ENCODE assay signal across 22 mouse cellular contexts in the genomic region with DNA sequence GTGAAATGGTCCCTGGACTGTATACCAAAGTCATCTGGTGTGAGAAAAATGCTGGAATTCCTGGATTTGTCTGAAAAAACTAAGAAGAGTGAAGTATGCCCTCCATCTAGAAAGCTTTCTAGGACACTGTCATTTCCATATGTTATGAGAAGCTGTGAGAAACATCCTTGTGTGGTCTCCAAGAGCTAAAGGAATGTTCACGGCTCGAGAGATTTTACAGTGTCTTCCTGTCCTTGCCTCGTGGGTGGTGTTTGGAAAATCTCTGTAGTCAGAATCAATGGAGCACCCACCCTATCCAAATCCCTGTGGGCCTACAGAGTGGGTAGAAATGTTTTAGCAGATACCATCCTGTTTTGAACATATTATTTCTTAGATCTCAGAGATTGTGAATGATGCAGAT.
"Had no signal": no experiment of that assay in that cellular context is flagged by ENCODE, and none has a peak within 500 bp of the region (broad histone marks: within the 10 kb centered on the region; RNA-seq: fewer than 3 reads in every experiment).

No protein-coding gene starts in this region.

- H3K9ac ChIP-seq: limb, embryonic 13.5 days; liver, embryonic 12.5 days; liver, embryonic 15.5 days; midbrain, embryonic 12.5 days; midbrain, embryonic 15.5 days; neural tube, embryonic 12.5 days; neural tube, embryonic 15.5 days; stomach, embryonic 15.5 days had no signal

- H3K4me3 ChIP-seq: limb, embryonic 10.5 days; limb, embryonic 13.5 days; liver, embryonic 12.5 days; liver, embryonic 15.5 days; midbrain, embryonic 12.5 days; midbrain, embryonic 15.5 days; neural tube, embryonic 12.5 days; neural tube, embryonic 15.5 days; stomach, embryonic 15.5 days had no signal

- ATAC-seq: intestine, postnatal 0 days; liver, embryonic 12.5 days; midbrain, embryonic 15.5 days had no signal

- H3K27me3 ChIP-seq: limb, embryonic 13.5 days; liver, embryonic 12.5 days; liver, embryonic 15.5 days; midbrain, embryonic 12.5 days; midbrain, embryonic 15.5 days; neural tube, embryonic 12.5 days; neural tube, embryonic 15.5 days; stomach, embryonic 15.5 days had no signal

- H3K9me3 ChIP-seq: limb, embryonic 10.5 days; limb, embryonic 13.5 days; liver, embryonic 12.5 days; liver, embryonic 15.5 days; midbrain, embryonic 12.5 days; midbrain, embryonic 15.5 days; neural tube, embryonic 12.5 days; neural tube, embryonic 15.5 days; stomach, embryonic 15.5 days had no signal

- H3K27ac ChIP-seq: kidney, postnatal 0 days; limb, embryonic 10.5 days; limb, embryonic 13.5 days; liver, embryonic 12.5 days; liver, embryonic 15.5 days; macrophage; midbrain, embryonic 12.5 days; midbrain, embryonic 15.5 days; neural tube, embryonic 12.5 days; neural tube, embryonic 15.5 days; stomach, embryonic 15.5 days had no signal

- H3K4me1 ChIP-seq: liver, embryonic 12.5 days; liver, embryonic 15.5 days; midbrain, embryonic 12.5 days; midbrain, embryonic 15.5 days; neural tube, embryonic 12.5 days; stomach, embryonic 15.5 days had no signal

- H3K4me2 ChIP-seq: limb, embryonic 13.5 days; liver, embryonic 12.5 days; liver, embryonic 15.5 days; midbrain, embryonic 12.5 days; midbrain, embryonic 15.5 days; neural tube, embryonic 12.5 days; neural tube, embryonic 15.5 days; stomach, embryonic 15.5 days had no signal

- H3K36me3 ChIP-seq: limb, embryonic 10.5 days; limb, embryonic 13.5 days; liver, embryonic 12.5 days; liver, embryonic 15.5 days; midbrain, embryonic 12.5 days; midbrain, embryonic 15.5 days; neural tube, embryonic 12.5 days; neural tube, embryonic 15.5 days; stomach, embryonic 15.5 days had no signal

- DNase-seq: kidney, adult 2 months; kidney, postnatal 36 days; layer of hippocampus, postnatal 36 days; liver; lung, adult 18-20 months; lung, postnatal 14 days; right cerebral cortex, postnatal 25 days; spleen, adult 18-20 months; thymus, adult 18-20 months; thymus, postnatal 36 days had no signal
